In genomic region chr13:98308724-98309123, GRCm38 (mm10) we compare ENCODE assay signal across 2 mouse cellular contexts.
TF ChIP-seq lines count a peak whose summit lies in the region.

No protein-coding gene starts in this region.

TF ChIP-seq in CH12.LX, 34 proteins besides CTCF, POLR2A, EP300 and RAD21:
- TF ChIP-seq TBP (conservative IDR thresholded peaks at IDR 0.05; ENCODE audit: low read depth, low read length) (no peak), MXI1 (IDR thresholded peaks at IDR 0.05; ENCODE audit: low read depth, low read length) (no peak), JUND (conservative IDR thresholded peaks at IDR 0.05; ENCODE audit: low read depth, low read length) (no peak), USF2 (conservative IDR thresholded peaks at IDR 0.05; ENCODE audit: low read depth, low read length) (no peak), MAZ (IDR thresholded peaks at IDR 0.05; ENCODE audit: low read depth, low read length) (no peak), GABPA (IDR thresholded peaks at IDR 0.05; ENCODE audit: insufficient replicate concordance, low read depth, low read length) (no peak)

TF ChIP-seq in MEL, 35 proteins besides CTCF, POLR2A, EP300 and RAD21:
- no peak for TF ChIP-seq ZMIZ1 (IDR thresholded peaks at IDR 0.05; ENCODE audit: low read depth, low read length)
- no peak for TF ChIP-seq SMC3 (IDR thresholded peaks at IDR 0.05; ENCODE audit: low read depth, low read length)
- TF ChIP-seq USF1 (IDR thresholded peaks at IDR 0.05; ENCODE audit: low read depth, low read length), result peak; percentile 51; the same call in 1 of the 2 replicates
- TF ChIP-seq POLR2AphosphoS2 (IDR thresholded peaks at IDR 0.05; ENCODE audit: low read length), result peak; percentile 16
- TF ChIP-seq MXI1 (IDR thresholded peaks at IDR 0.05; ENCODE audit: low read depth, low read length), result no peak; the same call in 1 of the 2 replicates
- no peak for TF ChIP-seq ZKSCAN1 (IDR thresholded peaks at IDR 0.05; ENCODE audit: low read depth, low read length)
- TF ChIP-seq TBP (IDR thresholded peaks at IDR 0.05; ENCODE audit: low read depth, low read length), result no peak
- no peak for TF ChIP-seq ZC3H11A (IDR thresholded peaks at IDR 0.05; ENCODE audit: low read depth, low read length)
- TF ChIP-seq GATA1 (IDR thresholded peaks at IDR 0.05; ENCODE audit: low read depth, low read length), result no peak
- TF ChIP-seq TAL1 (IDR thresholded peaks at IDR 0.05; ENCODE audit: low read length), result no peak
- TF ChIP-seq UBTF (IDR thresholded peaks at IDR 0.05; ENCODE audit: borderline replicate concordance, insufficient read depth, low read depth, low read length), result no peak
- no peak for TF ChIP-seq E2F4 (IDR thresholded peaks at IDR 0.05; ENCODE audit: borderline replicate concordance, low read depth, low read length)
- no peak for TF ChIP-seq POLR2AphosphoS5 (IDR thresholded peaks at IDR 0.05; ENCODE audit: borderline replicate concordance, low read depth, low read length)
- TF ChIP-seq CHD2 (IDR thresholded peaks at IDR 0.05; ENCODE audit: low read length), result no peak
- no peak for TF ChIP-seq CHD1 (IDR thresholded peaks at IDR 0.05; ENCODE audit: low read depth, low read length)
- TF ChIP-seq HCFC1 (IDR thresholded peaks at IDR 0.05; ENCODE audit: low read depth, low read length), result no peak
- no peak for TF ChIP-seq MAFK (IDR thresholded peaks at IDR 0.05; ENCODE audit: borderline replicate concordance, low read depth, low read length)
- TF ChIP-seq USF2 (IDR thresholded peaks at IDR 0.05; ENCODE audit: borderline replicate concordance in 1 of 2, insufficient read depth in 1 of 2, low read depth in 1 of 2, low read length in 2 of 2), result no peak
